Mouse (Mus musculus) stomach, postnatal 0 days (tissue): Measurements from ENCODE around the gene Ggt6. TPM values are rescaled to one million over a fixed set of nuclear protein-coding genes. Genes with fewer than 3 reads are reported as not detected.
"Not testable (repeated sequence)": the region's sequence is repeated elsewhere in the genome, so short reads cannot be mapped to it uniquely, and the experiment has no call there.

ENCODE experiments used
- ATAC-seq: fragments of 200-750 bp; cut with Nextera tagmentation; 2 replicates; pipeline ENCODE4 v1.8.0; 2017; ENCODE audit not compliant: low FRiP score, low TSS enrichment
- DNase-seq: peaks from one replicate; pipeline ENCODE4 v3.0.0-alpha.2; 2016; ENCODE audit warnings: low spot score
- H3K27ac ChIP-seq: fragments of 300-500 bp; sonication (generic); replicated peaks from 2 replicates; pipeline ENCODE4 v1.5.1; 2014; ENCODE audit warnings: mild to moderate bottlenecking, control low read depth
- H3K27me3 ChIP-seq: fragments of 300-500 bp; sonication (generic); 2 replicates; pipeline ENCODE4 v1.6.1; 2014; ENCODE audit warnings: low read length; ENCODE audit not compliant: control insufficient read depth, insufficient read depth
- H3K36me3 ChIP-seq: fragments of 300-500 bp; sonication (generic); 2 replicates; pipeline ENCODE4 v1.6.1; 2014; ENCODE audit warnings: low read length, mixed read lengths; ENCODE audit not compliant: control insufficient read depth, insufficient read depth
- H3K4me1 ChIP-seq: fragments of 300-500 bp; sonication (generic); replicated peaks from 2 replicates; pipeline ENCODE4 v1.6.1; 2014; ENCODE audit warnings: antibody characterized with exemption; ENCODE audit not compliant: control insufficient read depth, insufficient read depth
- H3K4me2 ChIP-seq: fragments of 300-500 bp; sonication (generic); replicated peaks from 2 replicates; pipeline ENCODE4 v1.6.1; 2014; ENCODE audit warnings: low read depth, mild to moderate bottlenecking, control low read depth, moderate library complexity
- H3K4me3 ChIP-seq: fragments of 300-500 bp; sonication (generic); 2 replicates; pipeline ENCODE4 v1.5.1; 2014; ENCODE audit warnings: low read depth, low read length, control low read depth
- H3K9ac ChIP-seq: fragments of 300-500 bp; sonication (generic); 2 replicates; pipeline ENCODE4 v1.6.1; 2014; ENCODE audit warnings: mild to moderate bottlenecking, low read length, control low read depth, mixed read lengths
- H3K9me3 ChIP-seq: fragments of 300-500 bp; sonication (generic); 2 replicates; pipeline ENCODE4 v1.6.1; 2016; ENCODE audit warnings: low read length; ENCODE audit not compliant: control insufficient read depth
- CTCF ChIP-seq: IDR thresholded peaks from 2 replicates; pipeline ENCODE4 v1.5.1; 2016; ENCODE audit warnings: antibody characterized with exemption, low read depth, mild to moderate bottlenecking, moderate library complexity
- EP300 ChIP-seq: optimal IDR thresholded peaks from 2 replicates; pipeline ENCODE3; 2016; ENCODE audit warnings: antibody characterized with exemption
- WGBS: fragments of 180-500 bp; shearing (Covaris S2); extraction: QIAGEN DNeasy Blood & Tissue Kit; methylation state at CpG from one replicate; pipeline ENCODE4 v1.1.7; 2014; 5-methylcytosine and 5-hydroxymethylcytosine counted together
- polyA plus RNA-seq: library from polyadenylated mRNA; unstranded; fragments of >200 nt; fragmentation: Nextera tagmentation; extraction: Ambion mirVana; gene quantifications from 2 replicates; pipeline ENCODE4 v1.2.1, GENCODE M21; 2015

Gene Ggt6
- polyA plus RNA-seq, 1 experiment from 2014 or later, result 13.0 TPM

- 87% methylated on average over 16 of the region's 16 CpGs for WGBS
- no peaks in the 10 kb centered on the region for H3K27me3 ChIP-seq
- no peak overlapping the region for H3K9ac ChIP-seq
- ATAC-seq, result no peak
- H3K4me2 ChIP-seq, result no peak overlapping the region
- DNase-seq, result no peak
- H3K36me3 ChIP-seq, result no peaks in the 10 kb centered on the region
- TF ChIP-seq CTCF, result no peak
- peaks cover 8% of the 10 kb centered on the region; the same call in 1 of the 2 replicates for H3K4me1 ChIP-seq
- H3K27ac ChIP-seq, result no peak overlapping the region
- H3K9me3 ChIP-seq, result no peaks in the 10 kb centered on the region
- no peak overlapping the region for H3K4me3 ChIP-seq
Measured at GRCm38 (mm10) chr11:72436756-72437650, 1.7 kb downstream of the Ggt6 start.

DNA sequence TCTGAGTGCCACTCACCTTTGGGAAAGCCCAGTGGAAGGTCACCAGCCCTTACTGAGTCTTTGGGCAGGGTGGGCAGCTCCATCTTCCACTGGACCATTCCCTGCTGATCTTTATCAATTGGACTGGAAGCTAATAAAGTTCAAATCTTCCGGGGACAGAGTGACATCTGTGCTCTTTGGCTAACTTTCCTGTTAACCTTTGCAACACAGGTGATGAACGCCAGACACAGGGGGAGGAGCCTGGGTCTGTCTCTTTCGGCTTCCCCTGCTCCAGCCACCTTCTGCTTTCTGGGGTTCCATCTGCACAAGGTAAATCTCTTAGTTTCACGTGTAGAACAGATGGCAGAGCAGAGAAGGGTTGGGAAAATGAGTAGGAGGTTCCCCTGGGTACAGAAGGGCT is 3.1 kb downstream of the Ggt6 start:
- Histone ChIP-seq H3K27me3 (no peaks in the 10 kb centered on the region), H3K4me3 (no peak overlapping the region), H3K4me2 (no peak overlapping the region), H3K27ac (no peak overlapping the region), H3K4me1 (peaks cover 10% of the 10 kb centered on the region; the same call in 1 of the 2 replicates), H3K36me3 (peaks cover 6% of the 10 kb centered on the region; the same call in 1 of the 2 replicates), H3K9me3 (no peaks in the 10 kb centered on the region), H3K9ac (no peak overlapping the region)
- WGBS, result 56% methylated on average over 4 of the region's 4 CpGs
- ATAC-seq (no peak), DNase-seq (no peak)
- TF ChIP-seq CTCF, result no peak

- Histone ChIP-seq H3K4me3 (peak overlapping the region; percentile 75), H3K36me3 (peaks cover 23% of the 10 kb centered on the region), H3K27ac (peak overlapping the region; percentile 70), H3K4me2 (peak overlapping the region; percentile 93), H3K9ac (peak overlapping the region; percentile 81)
- not testable (repeated sequence) for ATAC-seq, DNase-seq, H3K9me3 ChIP-seq, H3K27me3 ChIP-seq, H3K4me1 ChIP-seq
- 29% methylated on average over 6 of the region's 6 CpGs for WGBS
Measured at GRCm38 (mm10) chr11:72440597-72440964, 5.3 kb downstream of the Ggt6 start.

- Histone ChIP-seq H3K4me3 (peak within 1 kb of the TSS; percentile 75), H3K27me3 (no peaks in the 10 kb centered on the region), H3K9ac (peak within 1 kb of the TSS; percentile 81), H3K4me1 (peaks cover 4% of the 10 kb centered on the region; the same call in 1 of the 2 replicates), H3K4me2 (peak within 1 kb of the TSS; percentile 93), H3K27ac (peak within 1 kb of the TSS; percentile 70), H3K9me3 (no peaks in the 10 kb centered on the region), H3K36me3 (peaks cover 28% of the 10 kb centered on the region)
- ATAC-seq (peak; percentile 93), DNase-seq (peak; percentile 98)
- TF ChIP-seq CTCF, result peak; percentile 23; the same call in 1 of the 2 replicates
- TF ChIP-seq EP300, result no peak
- under 1% methylated on average over 46 of the region's 46 CpGs for WGBS
Measured at GRCm38 (mm10) chr11:72440965-72441664, 5.8 kb downstream of the Ggt6 start, which contains the start of gene Mybbp1a. Gene Mybbp1a (plus strand): TSS chr11:72441355.

- peak; percentile 64 for DNase-seq
- Histone ChIP-seq H3K4me2 (no peak overlapping the region), H3K36me3 (peaks cover 66% of the 10 kb centered on the region), H3K9ac (no peak overlapping the region), H3K4me3 (no peak overlapping the region), H3K4me1 (peaks cover 3% of the 10 kb centered on the region; the same call in 1 of the 2 replicates), H3K27me3 (no peaks in the 10 kb centered on the region), H3K27ac (no peak overlapping the region), H3K9me3 (no peaks in the 10 kb centered on the region)
- no peak for ATAC-seq
- WGBS, result 84% methylated on average over 6 of the region's 6 CpGs
- TF ChIP-seq EP300 (no peak), CTCF (peak; percentile 78)
Measured at GRCm38 (mm10) chr11:72446311-72447105, 11.2 kb downstream of the Ggt6 start.
